Mouse (Mus musculus): ENCODE data around the gene Ecel1. TPM values are rescaled to one million over a fixed set of nuclear protein-coding genes. Genes with fewer than 3 reads are reported as not detected.

Gene Ecel1
- total and polyA plus RNA-seq, 2 experiments from 2014 or later = 15.8 to 18.9 TPM

GRCm38 (mm10) chr1:87200811-87201210 lies 44.5 kb upstream of the Ecel1 start:
- DNase-seq (ENCODE audit: low spot score) (no peak), ATAC-seq (ENCODE audit: low FRiP score) (no peak)
- Histone ChIP-seq H3K27ac (ENCODE audit: low read depth, low read length) (no peak overlapping the region), H3K36me3 (ENCODE audit: insufficient read depth, low read length) (no peaks in the 10 kb centered on the region), H3K9ac (replicated peaks; ENCODE audit: low read length, poor library complexity, severe bottlenecking) (no peak overlapping the region), H3K4me2 (ENCODE audit: low read depth, low read length, poor library complexity, severe bottlenecking) (no peak overlapping the region), H3K27me3 (ENCODE audit: insufficient read depth, low read length) (0 out of 2 replicates have a peak, but pooled peaks cover under 1% of the 10 kb centered on the region), H3K9me3 (ENCODE audit: low read length) (no peaks in the 10 kb centered on the region), H3K4me1 (ENCODE audit: insufficient read depth, low read length) (no peaks in the 10 kb centered on the region), H3K4me3 (ENCODE audit: low read depth, low read length) (no peak overlapping the region)
- WGBS = 76% methylated on average over 2 of the region's 2 CpGs
- no peak for TF ChIP-seq CTCF (IDR thresholded peaks at IDR 0.05)

- no peak for DNase-seq (ENCODE audit: low spot score)
- TF ChIP-seq CTCF (IDR thresholded peaks at IDR 0.05) = no peak
- H3K9me3 ChIP-seq (ENCODE audit: low read length) = no peaks in the 10 kb centered on the region
- H3K4me3 ChIP-seq (ENCODE audit: low read depth, low read length) = no peak overlapping the region
- no peaks in the 10 kb centered on the region for H3K36me3 ChIP-seq (ENCODE audit: insufficient read depth, low read length)
- H3K4me1 ChIP-seq (ENCODE audit: insufficient read depth, low read length) = no peaks in the 10 kb centered on the region
- H3K27me3 ChIP-seq (ENCODE audit: insufficient read depth, low read length) = no peaks in the 10 kb centered on the region
- H3K27ac ChIP-seq (ENCODE audit: low read depth, low read length) = no peak overlapping the region
- no peak overlapping the region for H3K4me2 ChIP-seq (ENCODE audit: low read depth, low read length, poor library complexity, severe bottlenecking)
- H3K9ac ChIP-seq (replicated peaks; ENCODE audit: low read length, poor library complexity, severe bottlenecking) = no peak overlapping the region
- 79% methylated on average over 12 of the region's 12 CpGs for WGBS
- no peak for ATAC-seq (ENCODE audit: low FRiP score)
These were observed 42.1 kb upstream of the Ecel1 start for GRCm38 (mm10) chr1:87198119-87199065.

GRCm38 (mm10) chr1:87197296-87197695 lies 41.0 kb upstream of the Ecel1 start:
- WGBS = 85% methylated on average over 9 of the region's 9 CpGs
- Histone ChIP-seq H3K36me3 (ENCODE audit: insufficient read depth, low read length) (no peaks in the 10 kb centered on the region), H3K4me2 (ENCODE audit: low read depth, low read length, poor library complexity, severe bottlenecking) (no peak overlapping the region), H3K9me3 (ENCODE audit: low read length) (no peaks in the 10 kb centered on the region), H3K27me3 (ENCODE audit: insufficient read depth, low read length) (no peaks in the 10 kb centered on the region), H3K4me1 (ENCODE audit: insufficient read depth, low read length) (no peaks in the 10 kb centered on the region), H3K27ac (ENCODE audit: low read depth, low read length) (no peak overlapping the region), H3K4me3 (ENCODE audit: low read depth, low read length) (no peak overlapping the region), H3K9ac (replicated peaks; ENCODE audit: low read length, poor library complexity, severe bottlenecking) (no peak overlapping the region)
- TF ChIP-seq CTCF (IDR thresholded peaks at IDR 0.05) = no peak
- DNase-seq (ENCODE audit: low spot score) (no peak), ATAC-seq (ENCODE audit: low FRiP score) (no peak)

GRCm38 (mm10) chr1:87190429-87190828 lies 34.1 kb upstream of the Ecel1 start, which contains the start of gene Chrnd:
TSS of gene Chrnd (plus strand) at chr1:87190607.
- Histone ChIP-seq H3K4me3 (ENCODE audit: low read depth, low read length) (no peak within 1 kb of the TSS), H3K27ac (ENCODE audit: low read depth, low read length) (no peak within 1 kb of the TSS), H3K4me1 (ENCODE audit: insufficient read depth, low read length) (no peaks in the 10 kb centered on the region), H3K27me3 (ENCODE audit: insufficient read depth, low read length) (peaks cover 17% of the 10 kb centered on the region), H3K36me3 (ENCODE audit: insufficient read depth, low read length) (no peaks in the 10 kb centered on the region), H3K9ac (replicated peaks; ENCODE audit: low read length, poor library complexity, severe bottlenecking) (no peak within 1 kb of the TSS), H3K4me2 (ENCODE audit: low read depth, low read length, poor library complexity, severe bottlenecking) (no peak within 1 kb of the TSS), H3K9me3 (ENCODE audit: low read length) (no peaks in the 10 kb centered on the region)
- ATAC-seq (ENCODE audit: low FRiP score) (no peak), DNase-seq (ENCODE audit: low spot score) (no peak)
- WGBS = 45% methylated on average over 4 of the region's 4 CpGs
- TF ChIP-seq CTCF (IDR thresholded peaks at IDR 0.05) = no peak

GRCm38 (mm10) chr1:87187037-87187355 lies 30.7 kb upstream of the Ecel1 start:
- H3K36me3 ChIP-seq (ENCODE audit: insufficient read depth, low read length) = no peaks in the 10 kb centered on the region
- peak; percentile 96 for TF ChIP-seq CTCF (IDR thresholded peaks at IDR 0.05)
- H3K9me3 ChIP-seq (ENCODE audit: low read length) = no peaks in the 10 kb centered on the region
- WGBS = under 1% methylated on average over 15 of the region's 15 CpGs
- peak overlapping the region; percentile 33 for H3K9ac ChIP-seq (replicated peaks; ENCODE audit: low read length, poor library complexity, severe bottlenecking)
- peak; percentile 81 for DNase-seq (ENCODE audit: low spot score)
- ATAC-seq (ENCODE audit: low FRiP score) = peak; percentile 22; the same call in 1 of the 2 replicates
- no peak overlapping the region for H3K27ac ChIP-seq (ENCODE audit: low read depth, low read length)
- H3K4me3 ChIP-seq (ENCODE audit: low read depth, low read length) = peak overlapping the region; percentile 48
- H3K4me2 ChIP-seq (ENCODE audit: low read depth, low read length, poor library complexity, severe bottlenecking) = peak overlapping the region; percentile 93
- no peaks in the 10 kb centered on the region for H3K4me1 ChIP-seq (ENCODE audit: insufficient read depth, low read length)
- peaks cover 22% of the 10 kb centered on the region for H3K27me3 ChIP-seq (ENCODE audit: insufficient read depth, low read length)

Data from midbrain, postnatal 0 days (tissue).